Mouse (Mus musculus) limb, embryonic 11.5 days (tissue): ENCODE results near the gene Hrc. TPM values are rescaled to one million over a fixed set of nuclear protein-coding genes. Genes with fewer than 3 reads are reported as not detected.

Experiments
- ATAC-seq: fragments of 200-750 bp; cut with Nextera tagmentation; 2 replicates; pipeline ENCODE4 v1.8.0; 2017; ENCODE audit warnings: low read depth; ENCODE audit not compliant: insufficient number of reproducible peaks, low FRiP score, low TSS enrichment
- DNase-seq: peaks from one replicate; pipeline ENCODE4 v3.0.0-alpha.2; 2015; ENCODE audit warnings: low spot score
- H3K27ac ChIP-seq: fragments of 300-500 bp; sonication (generic); replicated peaks from 2 replicates; pipeline ENCODE4 v1.5.1; 2014; ENCODE audit warnings: low read depth, mild to moderate bottlenecking, low read length
- H3K27me3 ChIP-seq: fragments of 300-500 bp; sonication (generic); 2 replicates; pipeline ENCODE4 v1.6.1; 2014; ENCODE audit warnings: mild to moderate bottlenecking, low read length, mixed read lengths; ENCODE audit not compliant: control insufficient read depth, insufficient read depth
- H3K36me3 ChIP-seq: fragments of 300-500 bp; sonication (generic); 2 replicates; pipeline ENCODE4 v1.6.1; 2014; ENCODE audit warnings: mild to moderate bottlenecking, low read length, moderate library complexity, mixed read lengths; ENCODE audit not compliant: control insufficient read depth, insufficient read depth
- H3K4me1 ChIP-seq: fragments of 300-500 bp; sonication (generic); 2 replicates; pipeline ENCODE4 v1.6.1; 2014; ENCODE audit warnings: low read length, mixed read lengths; ENCODE audit not compliant: control insufficient read depth, insufficient read depth
- H3K4me2 ChIP-seq: fragments of 300-500 bp; sonication (generic); 2 replicates; pipeline ENCODE4 v1.6.1; 2014; ENCODE audit warnings: low read depth, mild to moderate bottlenecking, moderate library complexity; ENCODE audit not compliant: severe bottlenecking
- H3K4me3 ChIP-seq: fragments of 300-500 bp; sonication (generic); 2 replicates; pipeline ENCODE4 v1.5.1; 2014; ENCODE audit warnings: low read depth, low read length
- H3K9ac ChIP-seq: fragments of 300-500 bp; sonication (generic); 2 replicates; pipeline ENCODE4 v1.6.1; 2014; ENCODE audit warnings: mild to moderate bottlenecking, low read length
- H3K9me3 ChIP-seq: fragments of 300-500 bp; sonication (generic); 2 replicates; pipeline ENCODE4 v1.6.1; 2016; ENCODE audit warnings: low read length; ENCODE audit not compliant: control insufficient read depth
- WGBS: fragments of 180-500 bp; shearing (Covaris S2); extraction: QIAGEN DNeasy Blood & Tissue Kit; methylation state at CpG from one replicate; pipeline ENCODE4 v1.1.7; 2014; 5-methylcytosine and 5-hydroxymethylcytosine counted together
- polyA plus RNA-seq: library from polyadenylated mRNA; unstranded; fragments of >200 nt; fragmentation: Nextera tagmentation; extraction: Ambion mirVana; gene quantifications from 2 replicates; pipeline ENCODE4 v1.2.1, GENCODE M21; 2014

Gene Hrc
- polyA plus RNA-seq, 1 experiment from 2014 or later, result 0.83 TPM

GRCm38 (mm10) chr7:45363983-45364382, 28.9 kb downstream of the Hrc start:
- ATAC-seq, result no peak
- Histone ChIP-seq H3K9ac (no peak overlapping the region), H3K4me3 (no peak overlapping the region), H3K36me3 (no peaks in the 10 kb centered on the region), H3K27ac (no peak overlapping the region), H3K27me3 (peaks cover 57% of the 10 kb centered on the region), H3K9me3 (no peaks in the 10 kb centered on the region), H3K4me2 (no peak overlapping the region), H3K4me1 (peaks cover 14% of the 10 kb centered on the region; the same call in 1 of the 2 replicates)
- no peak for DNase-seq
- WGBS, result 96% methylated on average over 2 of the region's 2 CpGs

DNA sequence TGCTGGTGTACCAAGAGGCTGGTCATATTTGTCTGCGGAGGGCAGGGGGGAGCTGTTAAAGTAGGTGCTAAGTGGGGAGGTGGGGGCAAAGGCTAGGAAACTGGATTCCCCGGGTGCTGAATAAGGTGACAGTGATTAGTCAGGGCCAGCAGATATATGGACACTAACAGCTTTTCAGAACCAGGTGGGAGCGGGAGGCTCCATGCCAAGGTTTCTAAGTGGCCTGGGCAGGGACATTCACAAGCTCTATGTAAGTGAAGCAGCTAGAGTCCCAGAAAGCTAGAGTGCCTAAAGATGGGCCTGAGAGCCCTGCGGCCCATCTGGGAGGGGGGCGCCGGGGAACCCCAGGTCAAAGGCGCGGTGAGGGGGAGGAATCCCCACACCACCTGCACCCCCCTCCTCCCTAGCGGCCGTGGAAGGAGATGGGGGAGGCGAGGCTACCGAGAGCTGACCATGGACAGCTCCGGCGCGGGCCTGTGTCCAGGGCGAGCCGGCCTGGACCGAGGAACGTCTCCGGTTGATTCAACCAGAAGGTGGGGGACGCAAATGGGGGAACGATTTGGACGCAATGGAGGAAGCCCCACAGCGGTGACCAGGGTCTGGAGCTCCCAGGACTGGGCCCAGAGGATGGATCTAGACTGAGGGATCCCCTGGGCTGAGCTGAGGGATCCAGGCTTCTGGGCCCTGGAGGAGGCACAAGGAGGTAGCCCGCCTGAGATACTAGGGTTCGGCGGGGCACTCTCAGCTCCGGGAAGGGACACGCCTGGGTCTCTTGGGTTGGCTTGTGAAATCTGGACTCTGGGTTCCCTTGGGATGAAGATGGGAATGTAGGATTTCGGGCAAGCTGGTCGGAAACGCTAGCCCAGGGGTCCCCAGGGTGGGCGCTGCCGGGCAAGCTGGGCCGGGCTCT, 30.9 kb downstream of the Hrc start:
- ATAC-seq, result no peak
- H3K4me3 ChIP-seq, result peak overlapping the region; percentile 68
- 5% methylated on average over 35 of the region's 35 CpGs for WGBS
- H3K4me2 ChIP-seq, result peak overlapping the region; percentile 99
- peak; percentile 68 for DNase-seq
- H3K27ac ChIP-seq, result no peak overlapping the region
- H3K27me3 ChIP-seq, result peaks cover 57% of the 10 kb centered on the region
- no peaks in the 10 kb centered on the region for H3K9me3 ChIP-seq
- peak overlapping the region; percentile 59 for H3K9ac ChIP-seq
- no peaks in the 10 kb centered on the region for H3K36me3 ChIP-seq
- H3K4me1 ChIP-seq, result peaks cover 17% of the 10 kb centered on the region; the same call in 1 of the 2 replicates

DNA sequence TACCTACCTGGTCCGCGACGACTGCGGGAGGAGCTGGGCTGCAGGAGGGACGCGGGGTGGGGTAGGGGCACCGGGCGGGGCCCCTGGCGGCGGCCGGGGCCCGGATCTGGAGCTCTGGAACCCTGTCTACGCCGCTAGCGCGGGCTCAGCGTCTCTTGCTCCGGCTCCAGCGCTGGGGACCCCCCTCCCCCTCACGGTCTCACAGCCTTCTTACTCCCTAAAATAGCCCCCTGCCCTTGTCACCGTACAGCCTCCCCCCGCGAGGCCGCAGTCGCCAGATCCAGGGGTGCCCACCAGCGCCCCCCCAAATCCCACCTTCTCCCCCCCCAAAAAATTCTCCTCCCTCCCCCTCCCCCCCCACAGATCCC, 31.5 kb downstream of the Hrc start, which contains the start of gene Ppfia3:
Gene Ppfia3, minus strand, starts transcription at position 368 of the 368 bp plus-strand sequence.
- no peaks in the 10 kb centered on the region for H3K36me3 ChIP-seq
- ATAC-seq, result peak; percentile 40
- H3K27ac ChIP-seq, result no peak within 1 kb of the TSS
- no peaks in the 10 kb centered on the region for H3K9me3 ChIP-seq
- H3K4me2 ChIP-seq, result peak within 1 kb of the TSS; percentile 99
- peak; percentile 57 for DNase-seq
- peaks cover 51% of the 10 kb centered on the region for H3K27me3 ChIP-seq
- H3K9ac ChIP-seq, result peak within 1 kb of the TSS; percentile 59
- peak within 1 kb of the TSS; percentile 68 for H3K4me3 ChIP-seq
- 0% methylated on average over 23 of the region's 26 CpGs for WGBS
- peaks cover 15% of the 10 kb centered on the region; the same call in 1 of the 2 replicates for H3K4me1 ChIP-seq

GRCm38 (mm10) chr7:45367020-45367880, 32.2 kb downstream of the Hrc start:
- H3K4me2 ChIP-seq, result peak overlapping the region; percentile 99
- peak overlapping the region; percentile 59 for H3K9ac ChIP-seq
- DNase-seq (peak; percentile 99), ATAC-seq (peak; percentile 88)
- H3K9me3 ChIP-seq, result no peaks in the 10 kb centered on the region
- peak overlapping the region; percentile 68 for H3K4me3 ChIP-seq
- no peaks in the 10 kb centered on the region for H3K36me3 ChIP-seq
- H3K4me1 ChIP-seq, result peaks cover 14% of the 10 kb centered on the region; the same call in 1 of the 2 replicates
- H3K27me3 ChIP-seq, result peaks cover 45% of the 10 kb centered on the region
- H3K27ac ChIP-seq, result no peak overlapping the region
- WGBS, result 1% methylated on average over 66 of the region's 70 CpGs

GRCm38 (mm10) chr7:45368178-45368577, 33.1 kb downstream of the Hrc start:
- peaks cover 14% of the 10 kb centered on the region; the same call in 1 of the 2 replicates for H3K4me1 ChIP-seq
- DNase-seq (no peak), ATAC-seq (no peak)
- H3K27me3 ChIP-seq, result peaks cover 42% of the 10 kb centered on the region
- H3K9me3 ChIP-seq, result no peaks in the 10 kb centered on the region
- H3K4me2 ChIP-seq, result no peak overlapping the region
- no peaks in the 10 kb centered on the region; the same call in 1 of the 2 replicates for H3K36me3 ChIP-seq
- peak overlapping the region; percentile 68 for H3K4me3 ChIP-seq
- H3K9ac ChIP-seq, result no peak overlapping the region
- H3K27ac ChIP-seq, result no peak overlapping the region
- 75% methylated on average over 15 of the region's 15 CpGs for WGBS

DNA sequence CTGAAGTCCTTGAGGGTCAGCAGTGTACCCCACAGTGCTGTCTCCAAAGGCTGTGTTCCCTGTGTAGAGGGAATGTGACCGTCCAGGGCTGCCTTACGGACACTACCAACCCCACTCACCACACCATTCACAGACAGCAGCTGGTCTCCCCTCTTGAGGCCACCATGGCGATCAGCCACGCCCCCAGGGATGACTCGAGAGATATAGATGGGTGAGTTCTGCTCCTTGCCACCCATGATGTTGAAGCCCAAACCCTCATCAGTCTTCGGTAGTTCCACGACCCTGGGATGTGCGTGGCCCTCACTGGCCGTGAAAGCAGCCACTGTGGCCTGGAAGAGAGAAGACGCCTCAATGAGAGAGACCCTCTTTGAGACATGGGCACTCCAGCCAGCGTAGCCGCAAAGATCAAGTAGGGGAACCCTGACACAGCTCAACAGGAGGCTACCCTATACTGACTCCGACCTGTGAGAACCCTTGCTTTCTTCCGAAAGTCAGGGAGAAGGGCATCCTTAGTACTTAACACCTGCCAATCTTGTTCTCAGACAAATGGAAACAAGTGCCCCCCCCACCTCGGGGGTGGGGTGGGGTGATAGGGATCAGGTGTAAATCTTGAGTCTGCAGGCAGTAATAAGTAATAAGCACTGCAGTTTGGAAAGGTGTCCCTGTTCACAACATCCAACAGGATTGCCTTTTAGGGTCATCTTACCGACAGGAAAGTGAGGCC, 34.1 kb downstream of the Hrc start:
- Histone ChIP-seq H3K36me3 (peaks cover 4% of the 10 kb centered on the region; the same call in 1 of the 2 replicates), H3K9ac (no peak overlapping the region), H3K27ac (no peak overlapping the region), H3K9me3 (no peaks in the 10 kb centered on the region), H3K4me2 (no peak overlapping the region), H3K4me3 (no peak overlapping the region), H3K4me1 (peaks cover 14% of the 10 kb centered on the region; the same call in 1 of the 2 replicates), H3K27me3 (peaks cover 37% of the 10 kb centered on the region)
- ATAC-seq (no peak), DNase-seq (no peak)
- 74% methylated on average over 16 of the region's 16 CpGs for WGBS

DNA sequence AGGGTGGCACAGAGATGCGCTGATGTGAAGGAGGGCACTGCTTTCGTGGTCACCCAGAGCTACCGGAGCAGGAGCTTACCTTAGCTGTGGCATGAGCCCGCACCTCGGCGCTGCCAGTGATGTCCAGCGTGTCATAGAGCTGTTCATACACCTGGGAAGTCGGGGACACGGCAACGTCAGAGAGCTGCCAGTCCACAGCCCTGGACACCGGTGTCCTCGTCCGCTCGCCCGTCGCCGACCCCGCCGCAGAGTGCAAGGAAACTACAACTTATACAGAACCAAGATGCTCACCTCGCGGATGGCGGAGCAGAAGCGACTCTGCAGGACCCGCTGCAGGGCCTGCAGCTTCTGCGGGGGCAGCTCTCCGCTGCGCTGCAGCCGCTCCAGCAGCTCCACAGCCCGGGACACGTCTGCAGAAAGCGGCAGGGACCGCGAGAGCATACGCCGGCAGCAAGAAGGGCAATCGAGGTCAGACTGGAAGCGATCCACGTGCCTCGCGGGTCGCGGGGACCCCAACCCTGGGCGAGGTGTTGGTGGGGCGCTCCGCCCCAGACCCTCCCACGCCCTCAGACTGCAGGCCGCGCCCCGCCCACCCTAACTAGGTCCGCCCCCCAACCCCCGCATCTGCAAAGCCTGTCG, 34.9 kb downstream of the Hrc start:
- no peaks in the 10 kb centered on the region for H3K9me3 ChIP-seq
- 8% methylated on average over 48 of the region's 52 CpGs for WGBS
- no peak for DNase-seq
- ATAC-seq, result peak; percentile 23
- H3K27me3 ChIP-seq, result peaks cover 37% of the 10 kb centered on the region
- peak overlapping the region; percentile 51 for H3K9ac ChIP-seq
- H3K36me3 ChIP-seq, result peaks cover 6% of the 10 kb centered on the region; the same call in 1 of the 2 replicates
- peak overlapping the region; percentile 60 for H3K4me2 ChIP-seq
- no peak overlapping the region for H3K27ac ChIP-seq
- peak overlapping the region; percentile 47 for H3K4me3 ChIP-seq
- H3K4me1 ChIP-seq, result peaks cover 14% of the 10 kb centered on the region; the same call in 1 of the 2 replicates
